Mouse (Mus musculus) lung, embryonic 14.5 days (tissue): ENCODE measurements around the gene Entpd5. TPM values are rescaled to one million over a fixed set of nuclear protein-coding genes. Genes with fewer than 3 reads are reported as not detected.
"Not testable (repeated sequence)": the region's sequence is repeated elsewhere in the genome, so short reads cannot be mapped to it uniquely, and the experiment has no call there.

Experiments
- ATAC-seq: fragments of 200-750 bp; cut with Nextera tagmentation; 2 replicates; pipeline ENCODE4 v1.8.0; 2017; ENCODE audit warnings: mild to moderate bottlenecking, moderate TSS enrichment, moderate library complexity; ENCODE audit not compliant: insufficient read depth
- DNase-seq: peaks from one replicate; pipeline ENCODE4 v3.0.0-alpha.2; 2015
- H3K27ac ChIP-seq: fragments of 300-500 bp; sonication (generic); 2 replicates; pipeline ENCODE4 v1.5.1; 2014; ENCODE audit warnings: low read depth, mild to moderate bottlenecking, moderate library complexity
- H3K27me3 ChIP-seq: fragments of 300-500 bp; sonication (generic); 2 replicates; pipeline ENCODE4 v1.6.1; 2014; ENCODE audit warnings: low read length, control low read depth; ENCODE audit not compliant: insufficient read depth
- H3K36me3 ChIP-seq: fragments of 300-500 bp; sonication (generic); 2 replicates; pipeline ENCODE4 v1.6.1; 2014; ENCODE audit warnings: control low read depth; ENCODE audit not compliant: insufficient read depth
- H3K4me1 ChIP-seq: fragments of 300-500 bp; sonication (generic); 2 replicates; pipeline ENCODE4 v1.6.1; 2014; ENCODE audit warnings: antibody characterized with exemption, control low read depth; ENCODE audit not compliant: insufficient read depth
- H3K4me2 ChIP-seq: fragments of 300-500 bp; sonication (generic); 2 replicates; pipeline ENCODE4 v1.6.1; 2014; ENCODE audit warnings: mild to moderate bottlenecking
- H3K4me3 ChIP-seq: fragments of 300-500 bp; sonication (generic); 2 replicates; pipeline ENCODE4 v1.5.1; 2014; ENCODE audit warnings: low read depth, low read length
- H3K9ac ChIP-seq: fragments of 300-500 bp; sonication (generic); 2 replicates; pipeline ENCODE4 v1.6.1; 2014
- H3K9me3 ChIP-seq: fragments of 300-500 bp; sonication (generic); 2 replicates; pipeline ENCODE4 v1.6.1; 2016; ENCODE audit warnings: low read depth, low read length, control low read depth
- CTCF ChIP-seq: IDR thresholded peaks from 2 replicates; pipeline ENCODE4 v1.5.1; 2016; ENCODE audit warnings: antibody characterized with exemption, low read depth
- WGBS: fragments of 180-500 bp; shearing (Covaris S2); extraction: QIAGEN DNeasy Blood & Tissue Kit; methylation state at CpG from one replicate; pipeline ENCODE4 v1.1.7; 2014; 5-methylcytosine and 5-hydroxymethylcytosine counted together
- polyA plus RNA-seq: library from polyadenylated mRNA; unstranded; fragments of >200 nt; fragmentation: Nextera tagmentation; extraction: Ambion mirVana; gene quantifications from 2 replicates; pipeline ENCODE4 v1.2.1, GENCODE M21; 2014

Entpd5 gene
- polyA plus RNA-seq, 1 experiment from 2014 or later: 15.4 TPM

DNA sequence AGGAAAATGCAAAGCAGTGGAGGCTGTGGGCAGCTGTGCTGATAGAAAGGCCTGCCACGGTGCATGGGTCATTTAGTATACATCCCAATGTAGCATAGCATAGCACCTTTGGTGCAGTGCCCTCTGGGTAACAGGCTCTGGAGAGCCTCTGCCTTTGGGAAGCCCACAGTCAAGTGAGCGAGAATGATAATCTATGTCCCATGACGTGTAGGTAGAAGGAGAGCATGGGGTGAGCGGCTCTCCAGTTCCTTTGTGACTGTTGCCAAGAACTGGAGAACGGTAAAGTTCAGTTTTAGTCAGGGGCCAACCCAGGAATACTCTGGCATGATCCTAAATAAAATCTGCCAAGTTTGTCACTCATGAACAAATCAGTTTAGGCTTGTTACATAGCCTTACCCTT lies 37.2 kb downstream of the Entpd5 start:
- peaks cover 80% of the 10 kb centered on the region for H3K36me3 ChIP-seq
- no peak overlapping the region for H3K27ac ChIP-seq
- 91% methylated on average over 5 of the region's 5 CpGs for WGBS
- ATAC-seq: no peak
- H3K9me3 ChIP-seq: no peaks in the 10 kb centered on the region
- no peak for DNase-seq
- H3K27me3 ChIP-seq: no peaks in the 10 kb centered on the region
- no peak overlapping the region for H3K4me2 ChIP-seq
- no peak overlapping the region for H3K9ac ChIP-seq
- TF ChIP-seq CTCF: no peak
- H3K4me1 ChIP-seq: no peaks in the 10 kb centered on the region
- no peak overlapping the region for H3K4me3 ChIP-seq

DNA sequence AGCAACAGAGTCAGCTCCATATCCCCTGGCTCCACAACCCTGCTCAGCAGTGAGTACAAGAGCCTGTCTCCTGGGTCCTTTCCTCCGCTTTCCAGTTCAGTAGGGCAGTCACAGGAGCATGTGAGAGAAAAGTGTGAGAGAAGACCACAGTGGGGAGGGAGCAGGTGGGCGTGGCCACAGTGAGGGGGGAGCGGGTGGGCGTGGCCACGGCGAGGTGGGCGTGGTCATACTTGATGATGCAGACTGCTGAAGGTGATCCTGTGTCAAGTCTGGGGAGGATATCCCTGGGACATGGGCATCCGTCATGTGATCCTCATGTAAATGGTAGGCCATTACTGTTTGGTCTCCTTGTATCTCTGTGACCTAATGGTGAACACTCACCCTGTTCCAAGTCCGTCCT lies 41.9 kb downstream of the Entpd5 start:
- H3K27ac ChIP-seq: no peak overlapping the region
- peaks cover 7% of the 10 kb centered on the region for H3K4me1 ChIP-seq
- 60% methylated on average over 9 of the region's 9 CpGs for WGBS
- ATAC-seq (no peak), DNase-seq (no peak)
- H3K36me3 ChIP-seq: peaks cover 50% of the 10 kb centered on the region
- no peak overlapping the region for H3K4me2 ChIP-seq
- H3K9ac ChIP-seq: no peak overlapping the region
- H3K27me3 ChIP-seq: no peaks in the 10 kb centered on the region
- no peak overlapping the region for H3K4me3 ChIP-seq
- no peak for TF ChIP-seq CTCF
- H3K9me3 ChIP-seq: no peaks in the 10 kb centered on the region

DNA sequence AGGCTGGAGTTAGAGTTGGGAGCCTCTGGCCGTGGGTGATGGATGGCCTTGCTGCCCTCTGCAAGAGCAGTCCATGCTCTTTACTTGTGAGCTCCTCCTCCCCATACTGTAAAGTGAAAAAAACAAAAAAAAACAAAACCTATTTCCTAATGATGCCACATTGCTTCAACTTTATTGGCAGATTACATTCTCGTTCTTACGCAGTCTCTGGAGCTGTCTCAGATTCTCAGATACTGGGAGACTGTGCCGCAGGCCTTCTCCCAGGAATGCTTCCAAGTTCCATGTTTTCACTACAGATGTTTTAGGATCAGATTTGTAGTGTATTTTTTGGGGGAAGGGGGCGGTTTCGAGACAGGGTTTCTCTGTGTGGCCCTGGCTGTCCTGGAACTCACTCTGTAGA lies 43.7 kb downstream of the Entpd5 start:
- 93% methylated on average over 6 of the region's 6 CpGs for WGBS

DNA sequence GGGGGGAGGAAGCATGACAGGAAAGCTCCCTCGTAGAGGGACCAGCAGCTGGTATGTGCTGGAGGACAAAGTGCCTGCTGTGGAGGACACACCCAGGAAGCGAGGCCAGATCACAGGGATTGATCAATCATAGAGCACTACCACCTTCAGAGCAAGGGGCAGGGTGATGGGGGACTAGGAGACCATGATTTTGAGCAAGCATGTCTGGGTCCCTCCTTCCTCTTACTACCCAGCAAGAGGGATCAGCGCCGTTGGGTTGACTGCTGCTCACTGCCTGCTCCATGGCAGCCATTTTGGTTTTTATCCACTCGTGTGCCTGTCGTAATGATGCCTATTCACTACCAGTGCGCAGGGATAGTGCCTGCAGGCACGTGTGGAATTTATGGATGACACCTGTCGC lies 44.5 kb downstream of the Entpd5 start:
- Histone ChIP-seq H3K9me3 (no peaks in the 10 kb centered on the region), H3K9ac (no peak overlapping the region), H3K36me3 (peaks cover 24% of the 10 kb centered on the region), H3K27ac (no peak overlapping the region), H3K4me1 (peaks cover 11% of the 10 kb centered on the region), H3K4me2 (no peak overlapping the region), H3K27me3 (no peaks in the 10 kb centered on the region), H3K4me3 (no peak overlapping the region)
- TF ChIP-seq CTCF: no peak
- DNase-seq (no peak), ATAC-seq (no peak)
- 76% methylated on average over 9 of the region's 9 CpGs for WGBS

More for the DNA sequence above, 43.7 kb downstream of the Entpd5 start:
- Histone ChIP-seq H3K9me3 (no peaks in the 10 kb centered on the region), H3K4me3 (no peak overlapping the region), H3K4me1 (peaks cover 11% of the 10 kb centered on the region), H3K27me3 (no peaks in the 10 kb centered on the region), H3K27ac (no peak overlapping the region), H3K4me2 (no peak overlapping the region), H3K36me3 (peaks cover 32% of the 10 kb centered on the region), H3K9ac (no peak overlapping the region)
- no peak for ATAC-seq
- no peak for DNase-seq
- TF ChIP-seq CTCF: no peak

GRCm38 (mm10) chr12:84362872-84363271 lies 46.0 kb downstream of the Entpd5 start:
- TF ChIP-seq CTCF: no peak
- DNase-seq: no peak
- Histone ChIP-seq H3K9ac (0 out of 2 replicates have a peak overlapping the region, but pooled peaks have one; percentile 86), H3K9me3 (no peaks in the 10 kb centered on the region), H3K4me1 (peaks cover 11% of the 10 kb centered on the region), H3K27ac (no peak overlapping the region), H3K4me2 (peak overlapping the region; percentile 80), H3K36me3 (peaks cover 11% of the 10 kb centered on the region), H3K27me3 (no peaks in the 10 kb centered on the region), H3K4me3 (peak overlapping the region; percentile 96)
- no peak for ATAC-seq
- 21% methylated on average over 2 of the region's 2 CpGs for WGBS

DNA sequence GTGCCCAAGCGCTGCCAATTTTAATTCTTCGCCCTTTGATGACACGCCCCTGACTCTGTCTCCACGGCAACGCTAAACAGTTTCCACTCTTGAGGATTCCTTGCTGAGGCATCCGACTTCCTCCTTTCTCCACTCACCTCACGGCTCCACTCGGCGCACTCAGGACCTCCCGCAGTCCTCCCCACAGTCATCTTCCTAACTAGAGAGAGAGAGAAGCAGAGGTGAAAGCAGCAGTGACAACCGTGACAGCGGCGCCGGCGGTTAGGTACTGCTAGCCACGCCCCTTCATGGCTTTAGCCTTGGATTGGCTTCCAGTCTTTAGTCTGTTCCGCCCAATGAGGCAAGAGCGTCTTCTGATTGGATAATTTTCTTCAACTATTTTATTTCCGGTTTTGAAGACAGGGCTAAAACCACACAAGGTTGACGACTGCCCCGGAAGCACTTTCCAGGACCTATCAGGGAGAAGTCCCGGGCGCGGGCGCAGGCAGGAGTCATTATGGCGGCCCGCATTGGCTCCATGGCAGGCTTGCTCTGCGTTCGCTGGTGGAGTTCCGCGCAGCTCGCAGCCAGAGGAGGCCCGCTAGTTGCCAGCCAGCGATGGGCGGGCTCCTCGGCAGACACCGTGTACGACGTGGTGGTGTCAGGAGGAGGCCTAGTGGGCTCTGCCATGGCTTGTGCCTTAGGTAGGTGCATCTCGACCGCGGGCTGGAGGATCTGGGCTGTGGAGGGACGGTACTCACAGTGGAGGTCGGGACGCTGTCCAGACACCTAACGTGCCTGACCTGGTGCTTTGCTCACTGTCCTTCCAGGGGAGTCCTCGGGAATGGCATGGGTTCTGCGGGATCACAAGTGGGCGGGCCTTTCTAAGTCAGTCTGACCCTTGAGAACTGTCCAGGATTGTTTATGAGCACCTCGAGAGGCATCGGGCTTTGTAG lies 47.0 kb downstream of the Entpd5 start, which contains the start of the genes Coq6 and Fam161b:
Coq6 (plus strand) TSS at position 103 of the 935 bp plus-strand sequence.
Fam161b (minus strand) TSS at position 279 of the 935 bp plus-strand sequence.
- Histone ChIP-seq H3K9me3 (no peaks in the 10 kb centered on the region), H3K36me3 (peaks cover 1% of the 10 kb centered on the region; the same call in 1 of the 2 replicates), H3K4me1 (peaks cover 11% of the 10 kb centered on the region), H3K27ac (0 out of 2 replicates have a peak within 1 kb of the TSS, but pooled peaks have one; percentile 47), H3K4me2 (peak within 1 kb of the TSS; percentile 80), H3K27me3 (no peaks in the 10 kb centered on the region), H3K9ac (peak within 1 kb of the TSS; percentile 86), H3K4me3 (peak within 1 kb of the TSS; percentile 96)
- TF ChIP-seq CTCF: no peak
- DNase-seq: peak; percentile 99
- ATAC-seq: peak; percentile 99
- under 1% methylated on average over 51 of the region's 51 CpGs for WGBS

DNA sequence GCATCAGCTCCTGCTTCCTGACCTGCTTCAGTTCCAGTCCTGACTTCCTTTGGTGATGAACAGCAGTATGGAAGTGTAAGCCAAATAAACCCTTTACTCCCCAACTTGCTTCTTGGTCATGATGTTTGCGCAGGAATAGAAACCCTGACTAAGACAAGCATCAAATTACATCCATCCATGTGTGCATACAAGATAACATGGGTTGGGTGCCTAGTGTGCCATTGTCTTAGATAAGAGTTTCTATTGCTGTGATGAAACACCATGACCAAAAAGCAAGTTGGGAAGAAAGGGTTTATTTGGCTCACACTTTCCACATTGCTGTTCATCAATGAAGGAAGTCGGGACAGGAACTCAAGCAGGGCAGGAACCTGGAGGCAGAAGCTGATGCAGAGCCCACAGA lies 50.1 kb downstream of the Entpd5 start:
- WGBS: 66% methylated on average over 2 of the region's 2 CpGs
- H3K4me2 ChIP-seq, ATAC-seq, H3K4me3 ChIP-seq, H3K9me3 ChIP-seq, H3K9ac ChIP-seq, H3K36me3 ChIP-seq, DNase-seq, H3K27me3 ChIP-seq, H3K27ac ChIP-seq: not testable (repeated sequence)
- H3K4me1 ChIP-seq: peaks cover 11% of the 10 kb centered on the region
